Mouse (Mus musculus) midbrain, embryonic 16.5 days (tissue): ENCODE measurements around the gene Rapgef1. TPM values are rescaled to one million over a fixed set of nuclear protein-coding genes. Genes with fewer than 3 reads are reported as not detected.

Source experiments
- ATAC-seq: fragments of 200-750 bp; cut with Nextera tagmentation; 2 replicates; pipeline ENCODE4 v1.8.0; 2017; ENCODE audit warnings: moderate TSS enrichment
- H3K27ac ChIP-seq: fragments of 300-500 bp; sonication (generic); 2 replicates; pipeline ENCODE4 v1.5.1; 2014; ENCODE audit warnings: mild to moderate bottlenecking, low read length, mixed read lengths
- H3K27me3 ChIP-seq: fragments of 300-500 bp; sonication (generic); 2 replicates; pipeline ENCODE4 v1.6.1; 2014; ENCODE audit warnings: low read depth, low read length, mixed read lengths; ENCODE audit not compliant: control insufficient read depth, insufficient read depth
- H3K36me3 ChIP-seq: fragments of 300-500 bp; sonication (generic); 2 replicates; pipeline ENCODE4 v1.6.1; 2014; ENCODE audit warnings: mild to moderate bottlenecking, low read length, moderate library complexity, mixed read lengths; ENCODE audit not compliant: control insufficient read depth, insufficient read depth
- H3K4me1 ChIP-seq: fragments of 300-500 bp; sonication (generic); 2 replicates; pipeline ENCODE4 v1.6.1; 2014; ENCODE audit warnings: mild to moderate bottlenecking, low read length, mixed read lengths; ENCODE audit not compliant: control insufficient read depth, insufficient read depth
- H3K4me2 ChIP-seq: fragments of 300-500 bp; sonication (generic); 2 replicates; pipeline ENCODE4 v1.6.1; 2014; ENCODE audit warnings: mild to moderate bottlenecking, low read length, mixed read lengths
- H3K4me3 ChIP-seq: fragments of 300-500 bp; sonication (generic); 2 replicates; pipeline ENCODE4 v1.5.1; 2014; ENCODE audit warnings: low read depth, mild to moderate bottlenecking, low read length, moderate library complexity, mixed read lengths
- H3K9ac ChIP-seq: fragments of 300-500 bp; sonication (generic); 2 replicates; pipeline ENCODE4 v1.6.1; 2014; ENCODE audit warnings: low read depth, low read length, mixed read lengths
- H3K9me3 ChIP-seq: fragments of 300-500 bp; sonication (generic); replicated peaks from 2 replicates; pipeline ENCODE4 v1.6.1; 2014; ENCODE audit warnings: mild to moderate bottlenecking, low read length, mixed read lengths; ENCODE audit not compliant: control insufficient read depth, poor library complexity, severe bottlenecking
- WGBS: fragments of 180-500 bp; shearing (Covaris S2); extraction: QIAGEN DNeasy Blood & Tissue Kit; methylation state at CpG from one replicate; pipeline ENCODE4 v1.1.7; 2014; 5-methylcytosine and 5-hydroxymethylcytosine counted together
- polyA plus RNA-seq: library from polyadenylated mRNA; unstranded; fragments of >200 nt; fragmentation: Nextera tagmentation; extraction: Ambion mirVana; gene quantifications from 2 replicates; pipeline ENCODE4 v1.2.1, GENCODE M21; 2015

Gene Rapgef1
- polyA plus RNA-seq, 1 experiment from 2014 or later = 18.1 TPM

DNA sequence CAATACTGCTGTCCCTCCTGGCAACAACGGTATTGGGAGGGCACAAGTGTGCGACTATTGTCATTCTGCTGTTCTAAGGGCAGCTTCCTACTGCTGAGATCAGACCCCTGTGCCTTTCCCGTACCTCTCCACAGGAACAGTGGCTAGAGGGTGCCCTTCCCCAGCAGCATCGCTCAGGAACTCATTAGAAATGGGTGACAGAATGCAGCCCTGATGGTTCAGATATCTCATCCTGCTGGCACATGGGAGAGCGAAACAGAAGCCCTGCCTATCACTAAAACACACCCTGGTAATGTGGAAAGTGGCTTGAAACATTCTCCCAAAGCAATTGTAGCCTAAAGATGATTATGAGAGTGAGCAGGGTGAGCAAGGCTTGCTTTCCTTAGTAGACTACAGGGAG is 15.0 kb downstream of the Rapgef1 start:
- Histone ChIP-seq H3K4me3 (no peak overlapping the region), H3K27me3 (no peaks in the 10 kb centered on the region), H3K9ac (no peak overlapping the region), H3K9me3 (no peaks in the 10 kb centered on the region), H3K27ac (no peak overlapping the region), H3K36me3 (no peaks in the 10 kb centered on the region), H3K4me2 (no peak overlapping the region), H3K4me1 (peaks cover 5% of the 10 kb centered on the region; the same call in 1 of the 2 replicates)
- no peak for ATAC-seq
- 79% methylated on average over 5 of the region's 5 CpGs for whole genome bisulfite sequencing

DNA sequence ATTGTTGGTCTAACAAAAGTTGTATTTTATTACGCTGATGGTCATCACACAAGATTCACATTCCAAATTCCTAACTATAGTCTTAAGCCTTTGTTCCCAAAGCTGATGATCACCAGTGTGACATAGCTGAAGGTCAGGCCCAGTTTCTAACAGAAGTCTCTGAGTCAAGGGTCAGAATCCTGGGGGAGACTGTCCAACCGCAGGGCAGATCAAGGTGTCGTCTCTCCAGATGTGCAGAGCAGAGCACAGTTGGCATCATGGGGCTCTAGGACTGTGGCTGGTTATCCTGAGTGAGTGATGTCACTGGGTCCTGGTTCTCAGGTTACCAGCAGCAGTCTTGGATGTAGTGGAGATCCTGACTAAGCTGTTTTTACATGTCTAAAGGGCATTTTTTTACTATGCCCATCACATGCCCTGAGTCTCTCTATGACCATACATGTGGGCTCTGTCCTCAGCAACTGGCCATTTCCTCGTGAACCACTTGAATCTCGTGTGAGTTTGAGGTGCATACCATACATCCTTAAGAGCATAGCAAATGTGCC is 16.5 kb downstream of the Rapgef1 start:
- Histone ChIP-seq H3K9ac (no peak overlapping the region), H3K4me1 (peaks cover 6% of the 10 kb centered on the region; the same call in 1 of the 2 replicates), H3K27me3 (no peaks in the 10 kb centered on the region), H3K9me3 (no peaks in the 10 kb centered on the region), H3K4me2 (no peak overlapping the region), H3K27ac (no peak overlapping the region), H3K36me3 (no peaks in the 10 kb centered on the region), H3K4me3 (no peak overlapping the region)
- no peak for ATAC-seq
- 88% methylated on average over 5 of the region's 5 CpGs for WGBS

DNA sequence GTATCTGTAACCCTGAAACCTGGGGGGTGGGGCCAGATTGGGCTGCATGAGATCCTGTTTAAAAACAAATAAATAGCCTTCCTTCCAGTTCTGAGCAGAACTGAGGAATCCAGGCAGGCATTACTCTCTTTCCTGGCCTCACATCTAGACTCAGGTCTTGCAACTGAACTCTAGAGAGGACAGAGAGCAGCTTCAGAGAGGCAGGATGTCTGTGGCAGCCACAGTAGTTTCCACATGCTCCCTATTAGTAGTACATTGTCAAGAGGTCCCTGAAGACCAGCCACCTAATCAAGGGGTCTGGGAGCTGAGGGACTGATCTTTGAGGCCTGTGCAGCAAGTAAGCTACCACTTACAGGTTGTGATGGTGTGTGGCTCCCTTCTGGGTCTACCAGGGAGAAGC is 18.0 kb downstream of the Rapgef1 start:
- Histone ChIP-seq H3K27me3 (no peaks in the 10 kb centered on the region), H3K27ac (no peak overlapping the region)
- no peak for ATAC-seq

DNA sequence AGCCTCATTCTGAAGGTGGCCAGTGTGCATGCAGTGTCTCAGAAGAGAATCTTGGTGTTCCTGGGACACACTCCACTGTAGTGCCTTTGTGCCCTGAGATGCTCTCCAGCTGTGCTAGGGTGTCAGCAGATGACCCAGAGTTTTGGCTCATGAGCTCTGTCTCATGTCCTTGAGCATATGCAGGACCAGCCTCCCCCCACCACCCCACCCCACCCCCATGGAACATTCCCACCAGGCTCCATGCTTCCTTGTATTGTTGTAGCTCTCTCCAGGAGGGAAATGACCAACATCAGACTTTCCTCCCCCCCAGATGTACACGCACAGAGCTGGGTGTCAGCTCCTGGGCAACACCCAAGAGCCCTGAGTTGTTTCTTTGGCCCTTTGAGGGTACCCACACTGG is 19.9 kb downstream of the Rapgef1 start:
- Histone ChIP-seq H3K4me2 (no peak overlapping the region), H3K27ac (no peak overlapping the region), H3K4me3 (no peak overlapping the region)

More for the DNA sequence above, 18.0 kb downstream of the Rapgef1 start:
- Histone ChIP-seq H3K9me3 (no peaks in the 10 kb centered on the region), H3K4me2 (no peak overlapping the region), H3K4me1 (peaks cover 6% of the 10 kb centered on the region; the same call in 1 of the 2 replicates), H3K4me3 (no peak overlapping the region), H3K36me3 (no peaks in the 10 kb centered on the region), H3K9ac (no peak overlapping the region)

DNA sequence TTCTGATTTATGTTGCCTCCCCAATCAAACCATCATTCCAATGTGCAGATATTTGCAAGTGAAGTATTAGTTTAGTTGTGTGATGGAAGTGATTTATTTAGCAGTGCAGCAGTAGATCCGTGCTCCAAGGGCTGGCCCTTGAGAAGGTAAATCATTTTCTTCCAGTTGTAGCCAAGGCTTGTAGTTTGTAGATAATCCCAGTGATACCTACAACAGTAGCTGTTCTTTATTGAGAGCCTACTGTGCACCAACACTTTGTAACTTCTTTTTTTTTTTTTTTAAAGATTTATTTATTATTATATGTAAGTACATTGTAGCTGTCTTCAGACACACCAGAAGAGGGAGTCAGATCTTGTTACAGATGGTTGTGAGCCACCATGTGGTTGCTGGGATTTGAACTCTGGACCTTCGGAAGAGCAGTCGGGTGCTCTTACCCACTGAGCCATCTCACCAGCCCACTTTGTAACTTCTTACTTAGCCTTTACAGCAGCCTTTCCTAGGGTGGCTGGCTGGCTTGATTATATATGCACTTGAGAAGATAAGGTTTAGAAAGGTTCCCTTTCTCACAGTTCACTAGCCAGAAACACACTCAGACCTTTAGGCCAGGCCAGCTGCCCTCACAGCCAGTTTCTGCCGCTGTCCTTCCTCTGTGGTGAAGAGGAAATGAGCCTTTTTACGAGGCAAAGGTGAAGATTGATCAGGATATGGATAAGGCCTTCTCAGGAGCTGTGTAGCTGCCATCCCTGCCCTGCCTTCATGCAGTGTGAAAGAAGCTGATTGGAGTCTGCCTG is 20.6 kb downstream of the Rapgef1 start:
- Histone ChIP-seq H3K36me3 (no peaks in the 10 kb centered on the region), H3K9me3 (no peaks in the 10 kb centered on the region), H3K4me1 (0 out of 2 replicates have a peak, but pooled peaks cover 7% of the 10 kb centered on the region), H3K4me2 (no peak overlapping the region), H3K27me3 (no peaks in the 10 kb centered on the region), H3K4me3 (no peak overlapping the region), H3K27ac (no peak overlapping the region), H3K9ac (no peak overlapping the region)
- ATAC-seq = no peak
- WGBS = 81% methylated on average over 5 of the region's 5 CpGs

More for the DNA sequence above, 19.9 kb downstream of the Rapgef1 start:
- ATAC-seq = no peak
- H3K4me1 ChIP-seq = peaks cover 7% of the 10 kb centered on the region; the same call in 1 of the 2 replicates
- no peak overlapping the region for H3K9ac ChIP-seq
- no peaks in the 10 kb centered on the region for H3K9me3 ChIP-seq
- 79% methylated on average over 1 of the region's 1 CpGs for WGBS
- H3K27me3 ChIP-seq = no peaks in the 10 kb centered on the region
- H3K36me3 ChIP-seq = no peaks in the 10 kb centered on the region

DNA sequence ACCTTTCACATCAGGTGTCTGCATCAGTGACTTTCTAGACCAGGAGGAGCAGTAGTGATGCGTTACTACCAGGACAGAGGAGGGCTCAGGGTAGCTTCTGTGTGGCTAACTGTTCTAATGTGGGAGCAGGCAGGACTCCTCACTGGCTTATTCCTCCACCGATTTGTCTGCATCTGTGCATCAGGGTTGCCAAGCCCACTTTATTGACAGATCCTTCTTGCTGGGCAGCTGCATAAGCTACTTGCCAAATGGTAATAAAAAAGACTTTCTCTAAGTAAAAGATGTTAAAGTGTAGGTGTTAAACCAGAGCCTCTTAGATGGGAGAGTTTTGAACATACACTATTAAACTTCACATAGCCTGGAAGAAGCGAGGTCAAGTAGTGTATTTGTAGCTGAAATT is 22.2 kb downstream of the Rapgef1 start:
- Histone ChIP-seq H3K27me3 (no peaks in the 10 kb centered on the region), H3K9me3 (no peaks in the 10 kb centered on the region), H3K4me2 (no peak overlapping the region), H3K27ac (no peak overlapping the region), H3K4me1 (peaks cover 7% of the 10 kb centered on the region; the same call in 1 of the 2 replicates), H3K4me3 (no peak overlapping the region), H3K9ac (no peak overlapping the region), H3K36me3 (no peaks in the 10 kb centered on the region)
- no peak for ATAC-seq
- 90% methylated on average over 3 of the region's 3 CpGs for WGBS

DNA sequence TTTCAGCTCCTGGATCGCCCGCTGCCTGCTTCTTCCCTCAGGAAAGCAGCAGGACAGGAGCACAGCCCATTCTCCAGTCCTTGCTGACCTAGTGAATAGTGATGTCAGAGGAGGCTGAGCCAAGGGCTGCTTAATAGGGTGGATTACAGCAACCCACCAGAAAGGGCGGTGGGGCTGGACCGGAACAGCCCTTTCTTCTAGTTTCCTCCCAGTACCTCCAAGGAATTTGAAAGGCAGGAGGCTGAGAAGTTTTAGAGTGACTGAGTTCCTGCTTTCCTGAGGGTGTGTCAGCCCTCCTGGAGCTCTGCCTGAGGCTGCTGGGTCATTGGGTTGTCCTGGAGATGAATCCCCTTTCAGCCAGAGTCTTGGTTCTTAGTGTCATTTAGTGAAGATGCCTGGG is 23.9 kb downstream of the Rapgef1 start:
- no peak for ATAC-seq
- no peak overlapping the region for H3K4me3 ChIP-seq
- no peaks in the 10 kb centered on the region for H3K27me3 ChIP-seq
- 34% methylated on average over 4 of the region's 4 CpGs for WGBS
- H3K9ac ChIP-seq = no peak overlapping the region
- peaks cover 7% of the 10 kb centered on the region; the same call in 1 of the 2 replicates for H3K4me1 ChIP-seq
- H3K4me2 ChIP-seq = no peak overlapping the region
- H3K27ac ChIP-seq = no peak overlapping the region
- H3K9me3 ChIP-seq = no peaks in the 10 kb centered on the region
- H3K36me3 ChIP-seq = no peaks in the 10 kb centered on the region

DNA sequence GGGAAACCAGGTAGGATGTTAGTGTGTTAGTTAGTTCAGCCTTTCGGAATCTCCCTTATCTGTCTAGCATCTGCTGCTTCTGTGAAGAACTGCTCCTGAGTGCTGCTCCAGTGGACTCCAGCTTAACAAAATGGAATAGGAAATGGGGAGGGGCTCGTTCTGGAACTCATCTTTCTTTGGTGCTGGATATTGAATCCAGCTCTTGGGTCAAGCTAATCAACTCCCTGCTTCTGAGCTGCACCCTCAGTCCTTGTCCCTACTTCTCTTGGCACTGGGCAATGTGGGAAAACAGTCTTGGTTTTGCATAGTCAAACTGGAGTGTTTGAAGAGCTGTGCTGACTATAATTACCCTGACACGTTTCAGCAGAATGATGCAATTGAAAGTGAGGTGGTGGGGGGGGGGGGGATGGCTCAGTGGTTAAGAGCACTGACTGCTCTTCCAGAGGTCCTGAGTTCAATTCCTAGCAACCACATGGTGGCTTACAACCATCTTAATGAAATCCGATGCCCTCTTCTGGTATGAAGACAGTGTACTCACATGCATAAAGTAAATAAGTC is 25.6 kb downstream of the Rapgef1 start:
- Histone ChIP-seq H3K27me3 (no peaks in the 10 kb centered on the region), H3K27ac (no peak overlapping the region), H3K4me2 (no peak overlapping the region), H3K36me3 (no peaks in the 10 kb centered on the region), H3K4me3 (no peak overlapping the region), H3K4me1 (peaks cover 5% of the 10 kb centered on the region; the same call in 1 of the 2 replicates), H3K9me3 (no peaks in the 10 kb centered on the region), H3K9ac (no peak overlapping the region)
- no peak for ATAC-seq
- WGBS = 79% methylated on average over 4 of the region's 4 CpGs

DNA sequence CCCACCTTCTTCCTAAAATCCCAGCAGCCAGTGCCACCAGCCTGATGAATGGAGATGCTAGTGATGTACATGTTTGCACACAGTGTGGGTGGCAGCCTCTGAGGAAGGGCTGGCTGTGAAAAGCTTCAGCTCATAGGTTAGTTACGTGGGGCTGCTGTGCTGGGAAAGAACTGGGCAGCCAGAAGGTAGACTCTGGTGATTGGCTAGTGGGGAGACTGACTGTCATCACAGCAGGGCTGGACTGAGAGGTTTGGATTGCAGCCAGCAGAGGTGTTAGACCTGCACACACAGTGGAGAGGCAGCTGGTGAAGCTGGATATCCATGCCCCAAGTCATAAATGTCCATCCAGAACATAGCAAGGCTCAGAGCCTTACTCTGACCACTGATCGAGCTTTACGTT is 27.1 kb downstream of the Rapgef1 start:
- Histone ChIP-seq H3K27ac (no peak overlapping the region), H3K36me3 (no peaks in the 10 kb centered on the region), H3K9ac (no peak overlapping the region), H3K9me3 (no peaks in the 10 kb centered on the region), H3K4me3 (no peak overlapping the region), H3K4me1 (peaks cover 5% of the 10 kb centered on the region; the same call in 1 of the 2 replicates), H3K4me2 (no peak overlapping the region), H3K27me3 (no peaks in the 10 kb centered on the region)
- no peak for ATAC-seq
- 79% methylated on average over 3 of the region's 3 CpGs for WGBS
